Mouse (Mus musculus): ENCODE results near the gene Tti1.
"Not testable (repeated sequence)": the region's sequence is repeated elsewhere in the genome, so short reads cannot be mapped to it uniquely, and the experiment has no call there.

Gene Tti1

DNA sequence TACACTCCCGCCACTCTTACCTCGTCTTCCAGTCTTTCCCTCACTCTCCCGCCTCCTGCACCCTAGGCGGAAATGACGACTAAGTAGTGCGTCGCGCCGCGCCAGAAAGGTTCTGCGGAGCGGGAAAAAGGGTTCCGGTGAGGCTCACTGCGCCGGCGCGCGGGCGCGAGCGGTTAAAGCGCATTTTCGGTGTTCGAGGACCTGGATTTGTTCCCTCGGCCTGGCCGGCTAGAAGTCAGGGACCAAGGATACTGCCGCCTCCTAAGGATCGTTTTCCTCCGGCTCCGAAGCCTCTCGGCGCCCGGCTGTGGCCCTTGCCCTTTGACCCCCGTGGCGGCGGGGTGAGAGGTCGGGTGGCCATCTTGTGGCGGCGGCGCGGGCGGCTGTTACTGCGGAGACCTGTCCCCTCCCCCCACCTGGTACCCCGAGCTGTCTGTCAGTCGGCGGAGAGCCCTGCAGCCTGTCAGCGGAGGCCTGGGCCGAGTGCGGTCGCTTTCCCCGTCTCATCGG is at the start of gene Tti1, which contains the start of gene Rprd1b:
Gene Tti1, minus strand, starts transcription at position 80 of the 510 bp plus-strand sequence.
Gene Rprd1b, plus strand, starts transcription at position 144 of the 510 bp plus-strand sequence.
- DNase-seq (ENCODE audit: low read depth, low spot score) = peak; percentile 99

DNA sequence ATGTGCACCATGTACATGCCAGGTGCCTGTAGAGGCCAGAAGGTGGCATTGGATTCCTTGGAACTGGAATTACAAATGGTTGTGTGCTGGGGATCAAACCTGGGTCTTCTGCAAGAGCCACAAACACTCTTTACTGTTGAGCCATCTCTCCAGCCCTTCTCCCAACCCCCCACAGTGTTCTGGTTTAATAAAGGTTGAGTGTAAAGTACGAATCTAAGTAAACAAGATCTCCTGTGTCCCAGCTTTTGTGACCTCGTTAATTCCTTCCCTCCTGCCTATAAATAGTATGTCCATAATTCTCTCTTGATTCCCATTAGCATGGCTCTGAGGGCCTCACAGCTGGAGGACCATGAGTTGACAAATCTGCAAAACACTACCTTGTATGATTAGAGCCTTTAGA is 49.7 kb upstream of the Tti1 start:
- no peak for DNase-seq (ENCODE audit: low read depth, low spot score)

DNA sequence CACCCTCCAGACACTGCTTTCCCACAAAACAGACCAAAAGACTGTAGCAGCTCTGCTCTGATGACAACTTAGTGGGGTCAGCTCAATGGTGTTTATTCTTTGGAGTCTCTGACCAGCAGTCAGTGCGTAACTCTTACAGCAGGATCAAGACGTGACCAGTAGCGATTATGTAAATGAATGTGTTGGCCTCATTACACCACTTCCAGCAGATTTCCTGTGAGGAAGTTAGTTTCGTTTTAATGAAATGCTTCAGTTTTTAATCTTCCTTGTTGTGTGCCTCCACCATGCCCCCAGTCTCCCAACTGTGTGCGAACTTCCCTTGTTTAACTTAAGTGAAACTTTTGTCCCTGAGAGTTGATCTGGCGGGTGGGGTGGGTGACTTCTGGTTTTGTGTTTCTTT is 48.5 kb upstream of the Tti1 start:
- no peak for DNase-seq (ENCODE audit: low read depth, low spot score)

DNA sequence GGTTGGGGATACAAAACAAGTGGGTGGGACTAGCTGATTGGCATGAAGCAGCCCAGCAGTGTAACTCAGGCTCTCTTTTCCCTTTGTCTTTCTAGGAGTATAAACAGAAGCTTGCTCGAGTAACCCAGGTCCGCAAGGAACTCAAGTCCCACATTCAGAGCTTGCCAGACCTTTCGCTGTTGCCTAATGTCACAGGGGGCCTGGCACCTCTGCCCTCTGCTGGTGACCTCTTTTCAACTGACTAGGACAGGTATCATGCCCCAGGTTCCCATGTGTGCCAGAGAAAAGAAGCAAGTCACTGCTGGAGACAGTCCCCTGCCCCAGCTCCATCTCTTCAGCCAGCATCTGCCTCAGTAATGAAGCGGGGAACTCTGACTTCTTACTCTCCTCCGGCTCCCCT is 46.6 kb upstream of the Tti1 start:
- no peak for DNase-seq (ENCODE audit: low read depth, low spot score)

DNA sequence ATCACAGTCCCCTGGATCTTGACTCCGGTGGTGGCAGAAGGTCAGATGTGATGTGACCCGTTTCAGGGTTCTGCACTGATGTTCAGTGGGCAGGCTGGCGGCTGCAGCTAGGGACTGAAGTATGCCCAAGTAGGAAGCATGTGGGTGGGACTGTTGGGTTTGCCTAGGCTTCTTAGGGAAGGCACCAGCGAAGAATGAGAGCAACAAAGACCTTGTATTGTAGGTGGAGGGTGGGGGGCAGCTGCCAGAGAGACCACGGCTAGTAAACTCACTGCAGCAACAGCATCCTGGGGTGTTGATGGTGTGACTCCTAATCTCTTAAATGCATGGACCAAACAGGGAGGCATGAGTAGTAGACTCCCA is 43.4 kb upstream of the Tti1 start:
- no peak for DNase-seq (ENCODE audit: low read depth, low spot score)

DNA sequence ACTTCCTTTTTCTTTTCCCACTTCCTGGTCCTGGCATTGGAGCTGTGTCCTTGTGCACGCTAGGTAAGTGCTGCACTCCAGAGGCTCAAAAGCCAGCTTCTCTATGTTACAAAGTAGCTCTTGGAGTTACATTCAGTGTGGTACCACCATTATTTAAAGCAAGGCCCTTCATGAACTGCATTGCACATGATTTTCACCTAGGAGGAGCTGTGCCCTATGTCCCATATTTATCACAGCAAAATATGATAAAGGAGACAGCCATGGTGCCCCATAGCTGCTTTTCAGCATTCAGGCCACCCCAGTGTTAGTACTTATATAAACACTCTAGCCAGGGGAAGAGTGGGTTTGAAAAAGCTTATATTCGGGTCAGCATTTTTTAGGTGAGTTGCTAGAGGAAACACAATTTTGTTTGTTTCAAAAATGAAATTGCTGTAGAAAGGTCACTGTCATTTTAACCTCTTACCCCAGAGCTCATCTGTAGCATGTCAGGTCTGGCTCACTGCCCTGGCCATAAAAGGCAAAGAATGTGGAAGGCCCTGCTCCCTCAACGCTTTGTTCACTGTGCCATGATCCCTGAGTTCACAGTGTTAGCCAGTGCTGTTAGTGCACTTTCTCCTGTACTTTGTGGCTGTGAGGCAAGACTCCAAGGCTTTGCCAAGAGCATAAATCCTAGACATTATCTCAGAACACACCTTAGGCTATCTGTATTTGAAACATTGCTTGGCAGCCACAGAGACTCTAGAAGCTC is 42.8 kb upstream of the Tti1 start:
- no peak for DNase-seq (ENCODE audit: low read depth, low spot score)

DNA sequence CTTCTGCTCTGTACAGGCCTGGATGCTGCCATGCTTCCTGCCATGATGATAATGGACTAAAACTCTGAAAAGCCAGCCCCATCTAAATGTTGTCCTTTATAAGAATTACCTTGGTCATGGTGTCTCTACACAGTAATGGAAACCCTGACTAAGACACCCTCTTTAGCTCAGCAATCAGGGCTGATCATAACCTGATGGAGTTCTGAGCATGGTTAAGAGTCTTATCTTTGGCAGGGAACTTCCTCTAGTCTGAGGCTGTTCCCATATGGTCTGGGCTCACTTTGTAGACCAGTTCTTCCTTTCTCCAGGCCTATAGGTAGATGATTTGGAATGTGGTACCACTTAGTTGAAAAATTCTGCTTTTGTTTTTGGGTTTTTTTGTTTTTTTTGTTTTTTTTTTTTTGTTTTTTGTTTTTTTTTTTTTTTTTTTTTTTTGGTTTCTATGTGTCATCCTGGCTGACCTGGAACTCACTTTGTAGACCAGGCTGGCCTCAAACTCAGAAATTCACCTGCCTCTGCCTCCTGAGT is 40.3 kb upstream of the Tti1 start:
- no peak for DNase-seq (ENCODE audit: low read depth, low spot score)

DNA sequence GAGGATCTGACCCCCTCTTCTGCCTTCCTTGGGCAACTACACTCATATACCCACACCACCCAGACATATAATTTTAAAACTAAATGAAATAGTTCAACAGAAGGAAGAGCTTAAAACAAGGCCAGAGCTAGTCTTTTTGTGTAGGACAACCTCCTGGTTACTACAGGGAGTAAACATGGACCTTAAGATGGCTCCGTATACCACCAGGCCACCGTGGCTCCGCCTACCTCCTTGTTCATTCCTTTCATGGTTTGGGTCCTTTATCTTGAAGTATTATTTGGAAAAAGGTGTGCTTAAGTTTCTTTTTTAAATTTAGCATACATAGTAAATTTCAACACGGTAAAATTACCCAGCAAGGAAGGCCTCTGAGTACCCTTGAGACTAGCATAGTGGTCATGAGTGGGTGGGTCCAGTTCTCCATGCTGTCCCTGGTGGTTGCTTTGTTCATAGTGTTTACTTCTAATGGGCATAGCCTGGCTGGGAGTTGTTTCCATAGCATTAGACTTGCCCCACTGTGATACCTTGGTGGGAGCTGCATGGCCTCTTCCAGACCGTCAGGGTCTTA is 39.1 kb upstream of the Tti1 start:
- DNase-seq (ENCODE audit: low read depth, low spot score) = no peak

DNA sequence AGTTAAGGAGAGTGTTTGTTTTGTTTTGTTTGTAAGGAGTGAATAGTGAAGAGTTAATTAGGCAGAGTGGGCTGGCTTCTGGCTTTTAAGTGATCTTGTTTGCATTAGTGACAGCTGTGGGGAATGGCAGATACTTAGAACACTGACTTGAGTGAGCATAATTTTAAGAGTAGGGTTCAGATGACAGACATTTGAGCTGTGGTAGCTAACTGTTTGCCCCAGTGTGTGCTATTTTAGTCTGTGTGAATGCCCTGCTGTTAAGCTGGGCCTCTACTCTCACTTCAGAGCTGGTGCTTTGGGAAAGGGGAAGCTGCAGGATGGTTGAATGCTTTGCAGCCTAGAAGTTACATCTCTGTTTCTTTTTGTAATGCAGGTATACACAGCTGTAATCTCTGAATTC is 38.2 kb upstream of the Tti1 start:
- DNase-seq (ENCODE audit: low read depth, low spot score) = peak; percentile 62

DNA sequence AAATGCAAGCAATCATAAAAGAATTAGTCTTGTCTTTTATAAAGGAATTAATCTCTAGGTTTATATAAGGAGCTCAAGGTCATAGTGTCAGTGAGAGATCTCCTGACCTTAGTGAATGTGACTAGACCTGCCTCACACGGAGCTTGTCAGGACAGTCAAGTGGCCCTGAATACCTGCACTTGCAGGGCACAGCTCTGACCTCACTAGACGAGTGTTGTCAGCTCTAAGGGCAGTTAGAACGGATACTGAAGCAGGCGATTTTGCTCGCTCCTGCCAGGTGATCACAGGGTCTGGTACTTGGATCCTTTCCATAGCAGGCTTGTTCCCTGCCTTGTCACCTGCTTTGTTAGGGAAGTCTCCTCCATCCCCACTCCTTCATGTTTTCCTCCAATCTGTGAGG is 36.8 kb upstream of the Tti1 start:
- DNase-seq (ENCODE audit: low read depth, low spot score) = no peak

DNA sequence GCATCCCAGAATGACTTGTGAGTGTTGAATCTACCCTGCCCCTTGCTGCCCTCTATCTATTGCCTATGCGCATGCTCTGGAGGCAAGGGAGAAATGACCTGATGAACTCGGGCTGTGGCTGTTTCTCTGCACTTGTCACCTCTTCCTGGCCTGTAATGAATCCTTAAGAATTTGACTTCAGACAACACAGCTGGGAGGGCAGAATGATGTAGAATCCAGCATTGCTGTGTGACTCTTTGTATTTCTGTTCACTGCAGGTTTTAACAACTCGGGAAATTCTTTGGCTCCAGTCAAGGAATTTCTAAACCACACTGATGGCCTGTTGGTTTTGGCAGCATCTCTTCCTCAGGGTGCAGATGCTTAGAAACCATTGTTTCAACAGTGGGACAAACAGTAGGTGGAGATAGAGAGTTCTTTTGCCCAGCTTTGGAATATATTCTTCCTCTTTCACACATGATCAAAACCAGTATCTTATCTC is 36.4 kb upstream of the Tti1 start:
- no peak for DNase-seq (ENCODE audit: low read depth, low spot score)

DNA sequence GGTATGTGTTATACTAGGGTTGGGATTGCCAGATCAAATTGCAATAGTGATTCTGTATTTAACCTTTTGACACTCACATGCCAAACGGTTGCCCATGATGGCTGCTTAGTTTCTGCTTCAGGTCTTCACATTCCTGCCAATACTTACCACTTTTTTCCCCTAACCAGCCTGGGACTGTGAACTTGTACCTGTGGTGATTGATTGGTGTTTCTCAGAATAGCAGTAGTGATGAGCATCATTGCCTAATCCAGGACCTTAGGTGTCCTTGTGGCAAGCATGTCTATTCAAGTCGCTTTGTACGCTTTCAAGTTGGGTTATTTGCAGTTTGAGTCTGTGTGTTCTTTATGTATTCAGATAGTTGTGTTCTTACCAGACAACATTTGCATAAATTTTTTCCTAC is 34.8 kb upstream of the Tti1 start:
- DNase-seq (ENCODE audit: low read depth, low spot score) = no peak

DNA sequence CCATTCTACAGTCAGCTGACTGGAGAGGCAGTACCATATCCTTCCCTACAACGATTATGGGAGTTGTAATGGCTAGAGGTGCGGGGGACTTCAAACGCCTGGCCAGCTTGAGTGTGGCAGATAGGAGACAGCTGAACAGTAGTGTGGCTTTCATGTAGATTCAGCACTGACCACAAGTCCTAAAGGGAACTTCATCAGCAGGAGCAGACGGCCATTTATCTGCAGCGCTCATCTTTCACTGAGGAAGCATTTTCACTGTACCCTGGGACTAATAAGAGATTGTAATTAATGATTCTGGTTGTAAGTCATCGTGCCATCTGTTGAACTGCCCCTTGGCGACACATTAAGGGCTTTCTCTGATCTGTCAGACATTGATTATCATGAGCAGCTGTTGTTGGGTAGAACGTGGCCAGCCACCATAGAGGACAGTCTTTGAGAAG is 31.5 kb upstream of the Tti1 start:
- DNase-seq (ENCODE audit: low read depth, low spot score) = no peak

DNA sequence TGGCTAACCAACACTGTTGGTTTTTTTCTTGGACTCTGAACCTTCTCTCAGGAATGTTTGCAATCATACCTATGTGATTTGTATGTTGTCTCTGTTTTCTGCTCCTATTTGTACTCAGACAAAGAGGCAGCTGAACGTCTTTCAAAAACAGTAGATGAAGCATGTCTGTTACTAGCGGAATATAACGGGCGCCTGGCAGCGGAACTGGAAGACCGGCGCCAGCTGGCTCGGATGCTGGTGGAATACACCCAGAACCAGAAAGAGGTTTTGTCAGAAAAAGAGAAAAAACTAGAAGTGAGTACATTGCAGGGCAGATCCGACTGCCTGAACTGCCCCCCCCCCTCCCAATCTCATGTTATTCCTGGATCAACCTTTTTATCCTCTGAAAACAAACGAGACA is 30.3 kb upstream of the Tti1 start:
- no peak for DNase-seq (ENCODE audit: low read depth, low spot score)

DNA sequence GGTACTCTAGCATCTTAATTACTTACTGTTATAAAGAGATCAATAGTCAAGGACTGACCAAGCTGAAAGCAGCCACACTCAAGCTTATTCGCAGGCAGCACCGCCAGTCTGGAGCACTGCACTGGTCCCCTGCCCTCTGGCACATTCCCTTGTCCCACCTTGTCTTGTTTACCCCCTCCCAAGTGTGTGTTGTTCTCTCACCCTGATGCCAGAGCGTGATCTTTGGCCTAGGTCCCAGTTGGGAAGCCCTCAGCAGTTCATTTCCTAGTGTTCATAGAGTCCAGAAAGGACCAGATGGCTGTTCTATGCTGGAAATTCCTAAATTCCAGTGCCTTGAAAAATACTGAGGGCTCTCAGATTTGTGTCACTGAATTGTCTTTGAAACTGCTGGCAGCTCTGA is 28.8 kb upstream of the Tti1 start:
- no peak for DNase-seq (ENCODE audit: low read depth, low spot score)

DNA sequence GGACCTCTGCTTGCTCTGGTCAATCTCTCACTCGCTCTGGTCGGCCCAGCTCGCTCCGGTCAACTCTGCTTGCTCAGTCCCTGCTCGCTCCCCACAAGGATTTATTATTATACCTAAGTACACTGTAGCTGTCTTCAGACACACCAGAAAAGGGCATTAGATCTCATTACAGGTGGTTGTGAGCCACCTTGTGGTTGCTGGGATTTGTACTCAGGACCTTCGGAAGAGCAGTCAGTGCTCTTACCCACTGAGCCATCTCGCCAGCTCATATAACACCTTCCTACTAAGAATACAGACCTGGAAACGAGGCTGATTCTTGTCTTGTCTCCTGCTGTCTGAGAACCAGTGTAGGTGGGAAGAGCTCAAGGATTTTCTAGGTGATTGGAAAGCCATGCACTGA is 27.1 kb upstream of the Tti1 start:
- DNase-seq (ENCODE audit: low read depth, low spot score) = not testable (repeated sequence)

DNA sequence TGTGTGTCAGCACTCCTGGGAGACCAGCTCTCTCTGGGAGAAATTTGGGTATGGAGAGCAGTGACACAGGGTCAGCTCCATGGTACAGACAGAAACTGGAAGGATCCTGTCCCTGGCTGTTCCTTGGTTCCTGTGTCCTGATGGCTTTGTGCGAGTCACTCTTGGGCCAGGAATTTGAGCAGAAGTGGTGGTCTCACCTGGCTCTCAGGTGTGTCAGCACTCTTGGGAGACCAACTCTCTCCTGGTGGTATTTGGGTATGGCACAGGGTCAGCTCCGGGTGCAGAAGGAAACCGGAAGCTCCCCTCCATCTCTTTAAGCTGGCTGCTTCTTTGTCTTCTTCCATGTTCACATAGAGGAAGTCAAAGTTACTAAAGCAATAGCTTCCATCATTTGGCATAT is 26.4 kb upstream of the Tti1 start:
- DNase-seq (ENCODE audit: low read depth, low spot score) = no peak

DNA sequence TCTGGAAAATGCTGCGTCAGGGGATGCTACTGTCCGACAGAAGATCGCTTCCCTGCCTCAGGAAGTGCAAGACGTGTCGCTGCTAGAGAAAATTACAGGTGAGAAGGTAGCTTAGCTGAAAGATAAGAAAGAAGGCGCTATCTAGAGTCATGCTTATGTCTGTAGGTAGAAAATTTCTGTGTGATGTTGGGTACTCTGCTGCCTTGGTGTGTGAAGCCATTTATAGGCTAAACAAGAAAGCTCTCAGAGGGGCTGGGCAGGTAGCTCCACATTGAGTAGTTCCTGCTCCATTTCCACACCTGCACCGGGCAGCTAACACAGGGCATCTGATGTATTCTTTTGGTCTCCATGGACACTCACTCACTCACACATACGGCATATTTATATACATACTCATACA is 21.9 kb upstream of the Tti1 start:
- no peak for DNase-seq (ENCODE audit: low read depth, low spot score)

DNA sequence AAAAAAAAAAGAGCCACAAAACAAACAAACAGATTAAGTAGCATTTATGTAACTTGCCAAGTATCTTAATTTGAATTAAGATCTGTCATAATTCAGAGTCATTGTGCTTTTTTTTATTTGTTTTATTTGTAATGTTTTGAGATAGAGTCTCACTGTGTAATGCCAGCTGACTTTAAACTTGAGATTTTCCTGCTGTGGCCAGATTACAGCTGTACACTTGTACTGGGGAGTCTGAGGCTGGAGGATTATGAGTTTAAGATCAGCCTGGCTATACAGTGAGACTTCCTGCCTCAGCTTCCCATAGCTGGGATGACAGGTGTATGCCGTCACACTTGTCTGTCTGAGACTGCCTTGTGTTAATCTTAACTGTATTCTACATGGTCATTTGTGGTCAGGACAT is 20.5 kb upstream of the Tti1 start:
- DNase-seq (ENCODE audit: low read depth, low spot score) = no peak

DNA sequence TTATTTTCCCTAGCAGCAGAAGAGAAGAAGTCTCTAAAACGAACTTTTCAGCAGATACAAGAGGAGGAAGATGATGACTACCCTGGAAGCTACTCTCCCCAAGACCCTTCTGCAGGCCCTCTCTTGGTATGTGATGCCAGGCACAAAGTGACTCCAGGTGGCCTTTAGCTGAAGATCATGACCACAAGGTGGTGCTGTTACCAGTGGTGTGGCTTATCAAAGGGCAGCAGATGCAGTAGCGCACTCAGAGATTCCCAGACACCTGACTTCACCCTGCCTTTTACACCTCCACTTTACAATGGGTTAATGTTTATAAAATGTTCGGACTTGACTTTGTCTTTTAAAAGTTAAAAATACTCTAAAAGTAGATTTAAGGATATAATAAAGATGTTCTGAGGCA is 19.7 kb upstream of the Tti1 start:
- peak; percentile 66 for DNase-seq (ENCODE audit: low read depth, low spot score)

DNA sequence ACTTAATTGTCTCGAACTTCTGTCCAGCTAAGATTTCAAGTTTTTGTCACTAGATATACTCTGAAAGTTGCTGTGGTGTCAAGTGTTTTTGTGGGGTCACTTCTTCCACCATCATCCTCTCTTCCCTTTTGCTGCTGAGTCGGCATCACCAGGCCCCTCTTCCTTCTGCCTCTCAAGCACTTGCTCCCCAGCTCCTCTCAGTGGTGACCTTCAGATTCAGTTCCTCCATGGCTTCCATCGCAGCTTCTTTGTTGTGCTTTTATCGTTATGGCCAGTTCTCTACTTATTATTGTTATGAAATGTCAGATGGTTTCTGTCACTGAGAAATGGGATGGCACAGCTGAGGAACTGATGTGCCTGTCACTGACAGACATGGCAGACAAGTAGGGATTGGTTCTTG is 18.0 kb upstream of the Tti1 start:
- no peak for DNase-seq (ENCODE audit: low read depth, low spot score)

DNA sequence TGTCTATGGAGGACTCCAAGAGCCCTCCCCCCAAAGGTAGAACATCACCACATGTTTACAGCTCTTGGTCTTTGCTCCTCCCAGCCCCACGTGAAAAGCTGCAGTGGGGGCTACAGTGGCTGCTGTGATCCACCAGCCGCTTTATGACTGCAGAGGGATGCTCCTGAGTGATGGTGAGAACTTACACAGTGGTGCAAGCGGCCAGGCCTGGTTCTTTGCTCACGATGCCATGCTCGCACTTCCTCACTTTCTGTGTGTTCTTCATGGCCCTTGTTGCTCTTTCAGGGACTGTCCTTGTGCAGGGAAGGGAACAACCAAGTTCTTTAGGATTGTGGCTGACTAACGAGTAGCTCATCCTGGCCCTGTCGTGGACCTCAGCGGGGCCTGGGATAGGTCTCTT is 15.3 kb upstream of the Tti1 start:
- DNase-seq (ENCODE audit: low read depth, low spot score) = no peak

DNA sequence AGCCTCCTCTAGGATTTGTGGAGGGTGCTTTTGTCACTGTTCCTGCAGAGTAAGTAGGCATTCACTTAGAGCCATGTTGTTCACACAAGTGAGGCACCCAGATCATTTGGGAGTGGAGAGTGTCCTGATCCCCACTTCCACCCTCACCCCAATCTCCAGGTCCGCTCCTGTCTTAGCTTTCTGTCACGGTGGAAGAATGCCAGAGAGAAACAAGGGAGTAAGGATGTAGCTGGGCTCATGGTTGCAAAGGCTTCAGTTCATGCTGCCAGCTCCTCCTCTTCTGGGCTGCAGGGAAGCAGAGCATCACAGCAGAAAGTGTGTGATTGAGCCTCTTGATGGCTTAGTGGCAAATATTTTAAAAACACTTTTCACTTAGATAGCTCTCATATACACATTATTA is 12.2 kb upstream of the Tti1 start:
- no peak for DNase-seq (ENCODE audit: low read depth, low spot score)

Data from A20 (cell line).